Mouse (Mus musculus) megakaryocyte, embryonic 14.5 days (primary cell): ENCODE measurements around the gene Mroh3.

Experiments used
- FLI1 ChIP-seq: IDR thresholded peaks from 2 replicates; pipeline ENCODE4 v1.6.1; 2012; ENCODE audit warnings: low read length, inconsistent platforms, mixed read lengths
- GATA1 ChIP-seq: IDR thresholded peaks from 3 replicates; pipeline ENCODE4 v1.6.1; 2012; ENCODE audit warnings: mixed read lengths, low read length, inconsistent platforms, borderline replicate concordance

DNA sequence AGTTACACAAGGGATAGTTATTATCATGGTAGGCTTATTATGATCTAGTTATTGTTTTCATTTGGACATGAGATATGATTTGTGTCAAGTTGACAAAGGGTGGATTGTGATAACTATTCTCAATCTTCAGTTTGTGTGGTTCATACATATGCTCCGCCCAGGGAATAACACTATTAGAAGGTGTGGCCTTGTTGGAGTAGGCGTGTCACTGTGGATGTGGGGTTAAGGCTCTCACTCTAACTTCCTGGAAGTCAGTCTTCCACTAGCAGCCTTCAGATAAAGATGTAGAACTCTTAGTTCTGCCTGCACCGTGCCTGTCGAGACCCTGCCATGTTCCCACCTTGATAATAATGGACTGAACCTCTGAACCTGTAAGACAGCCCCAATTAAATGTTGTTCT lies 25.9 kb upstream of the Mroh3 start:
- TF ChIP-seq FLI1 (no peak), GATA1 (no peak)
